Mouse (Mus musculus) embryonic fibroblast, embryonic 13.5 days (primary cell): ENCODE measurements around the gene Pbrm1.

ENCODE experiments used
- CTCF ChIP-seq: IDR thresholded peaks from 2 replicates; pipeline ENCODE4 v1.5.1; 2011; ENCODE audit warnings: mild to moderate bottlenecking, control low read depth, low read length, moderate library complexity, borderline replicate concordance; ENCODE audit not compliant: insufficient read depth
- POLR2A ChIP-seq: IDR thresholded peaks from 2 replicates; pipeline ENCODE4 v1.6.1; 2011; ENCODE audit warnings: low read depth, mild to moderate bottlenecking, control low read depth, low read length, moderate library complexity

DNA sequence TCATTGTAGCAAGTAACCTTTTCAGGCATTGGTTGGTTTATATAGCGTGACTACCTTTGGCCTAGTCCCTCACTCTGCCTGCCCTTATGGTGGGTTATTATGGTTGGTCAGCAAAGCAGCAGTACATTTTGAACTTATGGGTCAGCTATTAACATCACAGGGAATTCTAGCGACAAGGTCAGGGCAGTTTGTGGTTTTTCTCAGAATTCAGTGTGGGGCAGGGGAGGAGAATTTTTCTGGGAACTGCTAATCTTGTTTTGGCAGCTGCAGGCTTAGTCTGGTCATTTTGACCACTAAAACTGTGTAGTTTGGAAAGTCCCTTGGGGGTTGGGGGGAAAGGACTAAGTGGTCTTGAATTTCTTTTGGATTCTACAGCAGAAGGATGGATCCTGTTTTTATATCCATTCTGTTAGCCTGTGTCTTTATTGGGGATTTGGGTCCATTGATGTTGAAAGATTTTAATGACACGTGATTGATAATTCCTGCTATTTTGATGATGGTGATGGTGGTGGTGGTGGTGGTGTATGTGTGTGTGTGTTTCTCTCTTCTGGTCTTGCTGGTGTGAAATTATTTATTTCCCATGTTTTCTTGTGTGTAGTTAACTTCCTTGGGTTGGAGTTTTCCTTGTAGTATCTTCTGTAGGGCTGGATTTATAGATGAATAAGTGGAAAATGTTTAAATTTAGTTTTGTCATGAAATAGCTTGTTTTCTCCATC is 60.5 kb downstream of the Pbrm1 start:
- TF ChIP-seq POLR2A (no peak), CTCF (no peak)
